Mouse (Mus musculus): ENCODE results near the gene Zfp965. TPM values are rescaled to one million over a fixed set of nuclear protein-coding genes. Genes with fewer than 3 reads are reported as not detected.

Zfp965 gene
- 2.4 to 3.2 TPM (median 3.2 TPM) in 3 of 4 replicates, not detected in the other for total RNA-seq (2023; ENCODE audit: inconsistent age)

DNA sequence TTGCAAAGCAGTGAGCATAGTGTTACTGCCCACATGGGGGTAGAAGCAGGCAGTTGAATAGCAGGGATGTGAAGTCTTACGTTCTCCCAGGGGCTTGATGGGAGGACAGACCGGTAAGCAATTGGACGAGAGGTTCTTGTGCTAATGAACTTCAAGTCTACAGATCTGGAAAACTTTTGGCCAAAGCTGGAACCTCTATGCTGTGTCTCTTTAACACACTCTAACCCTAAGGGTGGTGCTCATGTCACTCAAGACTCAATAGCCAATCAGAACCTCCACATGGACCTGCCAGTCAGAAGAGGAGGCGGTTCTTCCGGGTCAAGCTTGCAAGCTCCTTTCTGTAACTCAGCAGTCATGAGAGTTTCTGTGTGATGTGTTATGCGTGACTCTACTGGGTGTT is at the start of gene Zfp965:
Gene Zfp965, plus strand, starts transcription at position 301 of the 400 bp plus-strand sequence.

DNA sequence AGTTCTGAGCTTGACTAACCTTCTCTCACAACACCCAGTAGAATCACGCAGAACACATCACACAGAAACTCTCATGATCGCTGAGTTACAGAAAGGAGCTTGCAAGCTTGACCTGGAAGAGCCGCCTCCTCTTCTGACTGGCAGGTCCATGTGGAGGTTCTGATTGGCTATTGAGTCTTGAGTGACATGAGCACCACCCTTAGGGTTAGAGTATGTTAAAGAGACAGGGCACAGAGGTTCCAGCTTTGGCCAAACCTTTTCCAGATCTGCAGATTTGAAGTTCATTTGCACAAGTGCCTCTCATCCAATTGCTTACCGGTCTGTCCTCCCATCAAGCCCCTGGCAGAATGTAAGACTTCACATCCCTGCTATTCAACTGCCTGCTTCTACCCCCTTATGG is 34.1 kb upstream of the Zfp965 start, which contains the start of gene Gm4724:
Gene Gm4724, minus strand, starts transcription at position 101 of the 400 bp plus-strand sequence.

Other genes starting within 250 kb of the Zfp965 start
- gene Gm14440, start 194.9 kb upstream of the Zfp965 start, total RNA-seq (2023; ENCODE audit: inconsistent age): 1.9 to 2.9 TPM in 2 of 4 replicates, not detected in the others
- 5.0 to 6.7 TPM (median 5.8 TPM) in 4 replicates for gene Gm4631, start 131.8 kb upstream of the Zfp965 start, total RNA-seq (2023; ENCODE audit: inconsistent age)
- gene Zfp968, start 97.5 kb upstream of the Zfp965 start, total RNA-seq (2023; ENCODE audit: inconsistent age): 1.3 to 1.9 TPM (median 1.4 TPM) in 4 replicates
- gene Gm4724, start 34.2 kb upstream of the Zfp965 start, total RNA-seq (2023; ENCODE audit: inconsistent age): 0.97 to 3.7 TPM (median 2.9 TPM) in 3 of 4 replicates, not detected in the other
- gene Gm11007, start 174.0 kb downstream of the Zfp965 start, total RNA-seq (2023; ENCODE audit: inconsistent age): 5.1 TPM in 1 of 4 replicates, not detected in the others
- not detected in 4 replicates for gene Zfp969, start 233.7 kb downstream of the Zfp965 start, total RNA-seq (2023; ENCODE audit: inconsistent age)

All from B cell, adult (primary cell).